Mouse (Mus musculus): ENCODE results near the gene Adgrv1. TPM values are rescaled to one million over a fixed set of nuclear protein-coding genes. Genes with fewer than 3 reads are reported as not detected.

Gene Adgrv1
- polyA plus RNA-seq, 1 experiment: 0.81 TPM

DNA sequence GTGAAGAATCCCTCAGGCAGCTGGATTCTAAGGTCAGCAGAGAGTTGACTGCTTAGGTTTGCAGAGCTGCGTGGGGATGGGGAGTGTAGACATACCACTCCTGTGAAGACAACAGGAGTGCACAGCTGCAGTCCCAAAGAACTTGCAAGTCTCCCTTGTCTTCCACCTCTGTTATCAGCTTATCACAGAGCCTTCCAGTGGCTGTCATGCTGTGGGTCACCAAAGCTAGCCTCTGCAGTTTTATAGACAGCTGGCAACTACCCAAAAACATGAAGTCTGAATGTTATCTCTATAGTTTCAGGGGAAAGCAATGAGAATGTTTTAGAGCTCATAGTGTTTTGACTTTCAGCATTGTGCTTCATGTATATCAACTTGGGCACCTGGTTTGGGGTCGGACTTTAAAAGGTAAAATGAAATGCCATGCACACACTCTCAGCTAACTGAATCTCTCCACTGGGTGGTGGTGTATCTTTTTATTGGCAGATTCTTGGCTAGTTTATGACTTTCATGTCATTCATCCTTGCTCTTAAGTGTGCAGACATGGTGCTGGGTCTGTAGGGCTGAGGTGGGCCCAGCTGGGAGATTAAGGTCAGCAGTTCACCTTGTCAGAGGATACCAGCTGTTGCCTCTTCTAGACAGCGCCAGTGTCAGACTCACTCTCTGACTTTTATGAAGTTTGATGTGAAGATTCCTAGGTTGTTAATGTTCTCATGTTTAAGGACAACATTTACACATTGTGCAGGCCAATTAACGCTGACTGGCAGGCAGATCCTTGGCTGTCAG is 502.0 kb downstream of the Adgrv1 start:
- no peak overlapping the region for H3K27ac ChIP-seq (ENCODE audit: insufficient read depth, low read length)
- TF ChIP-seq CTCF (IDR thresholded peaks at IDR 0.05; ENCODE audit: borderline replicate concordance, insufficient read depth, low read length) (no peak), POLR2A (IDR thresholded peaks at IDR 0.05; ENCODE audit: low read depth, low read length) (no peak)
- H3K4me3 ChIP-seq (ENCODE audit: insufficient read depth, low read length): no peak overlapping the region
- H3K4me1 ChIP-seq (ENCODE audit: control insufficient read depth, insufficient read depth, low read length): no peaks in the 10 kb centered on the region

DNA sequence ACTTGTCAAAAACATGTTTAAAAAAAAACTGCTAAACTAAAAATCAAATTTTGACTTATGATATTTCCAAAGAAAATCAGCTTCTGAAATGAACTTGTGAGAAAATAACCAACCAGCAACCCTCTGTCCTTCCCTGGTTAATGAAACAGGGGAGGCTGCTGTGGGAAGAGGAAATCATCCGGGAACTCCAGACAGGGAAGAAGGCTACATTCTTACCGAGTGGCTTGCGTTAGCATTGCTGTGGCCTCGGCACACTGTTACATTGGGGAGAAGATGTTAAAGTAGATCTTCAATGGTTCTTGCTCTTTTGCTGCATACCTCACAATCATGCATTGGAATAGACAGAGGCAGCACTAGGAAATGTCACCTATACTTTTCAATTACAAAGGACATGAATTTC is 507.1 kb downstream of the Adgrv1 start:
- Histone ChIP-seq H3K27ac (ENCODE audit: insufficient read depth, low read length) (no peak overlapping the region), H3K4me3 (ENCODE audit: insufficient read depth, low read length) (no peak overlapping the region), H3K4me1 (ENCODE audit: control insufficient read depth, insufficient read depth, low read length) (no peaks in the 10 kb centered on the region; the same call in 1 of the 2 replicates)
- TF ChIP-seq POLR2A (IDR thresholded peaks at IDR 0.05; ENCODE audit: low read depth, low read length): no peak
- no peak for TF ChIP-seq CTCF (IDR thresholded peaks at IDR 0.05; ENCODE audit: borderline replicate concordance, insufficient read depth, low read length)

- Histone ChIP-seq H3K4me3 (ENCODE audit: insufficient read depth, low read length) (no peak overlapping the region), H3K27ac (ENCODE audit: insufficient read depth, low read length) (no peak overlapping the region), H3K4me1 (ENCODE audit: control insufficient read depth, insufficient read depth, low read length) (no peaks in the 10 kb centered on the region; the same call in 1 of the 2 replicates)
- TF ChIP-seq CTCF (IDR thresholded peaks at IDR 0.05; ENCODE audit: borderline replicate concordance, insufficient read depth, low read length) (no peak), POLR2A (IDR thresholded peaks at IDR 0.05; ENCODE audit: low read depth, low read length) (no peak)
Measured at GRCm38 (mm10) chr13:81122238-81122637, 510.7 kb downstream of the Adgrv1 start.

DNA sequence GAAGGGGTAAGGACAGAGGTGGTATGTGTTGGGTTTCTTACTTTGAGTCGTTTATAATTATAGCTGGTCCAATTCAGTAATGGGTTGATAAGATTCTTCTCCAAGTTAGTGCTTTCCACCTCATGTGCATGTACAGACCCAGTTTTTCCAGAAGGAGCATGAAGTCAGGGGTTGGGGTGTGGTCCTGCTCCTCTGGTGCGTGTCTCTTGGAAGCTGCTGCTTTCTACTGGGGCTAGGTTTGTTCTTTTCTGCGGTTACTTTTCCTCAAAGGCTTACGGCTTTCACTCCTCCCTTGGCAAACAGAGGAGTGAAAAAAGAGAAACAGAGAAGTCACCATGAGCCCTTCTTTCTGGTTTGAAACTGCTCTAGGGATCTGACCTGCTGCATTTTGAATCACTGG is 522.5 kb downstream of the Adgrv1 start:
- Histone ChIP-seq H3K4me1 (ENCODE audit: control insufficient read depth, insufficient read depth, low read length) (no peaks in the 10 kb centered on the region), H3K4me3 (ENCODE audit: insufficient read depth, low read length) (no peak overlapping the region), H3K27ac (ENCODE audit: insufficient read depth, low read length) (no peak overlapping the region)
- TF ChIP-seq POLR2A (IDR thresholded peaks at IDR 0.05; ENCODE audit: low read depth, low read length) (no peak), CTCF (IDR thresholded peaks at IDR 0.05; ENCODE audit: borderline replicate concordance, insufficient read depth, low read length) (no peak)

GRCm38 (mm10) chr13:81109676-81110075 is 523.3 kb downstream of the Adgrv1 start:
- Histone ChIP-seq H3K27ac (ENCODE audit: insufficient read depth, low read length) (no peak overlapping the region), H3K4me1 (ENCODE audit: control insufficient read depth, insufficient read depth, low read length) (no peaks in the 10 kb centered on the region), H3K4me3 (ENCODE audit: insufficient read depth, low read length) (no peak overlapping the region)
- TF ChIP-seq POLR2A (IDR thresholded peaks at IDR 0.05; ENCODE audit: low read depth, low read length) (no peak), CTCF (IDR thresholded peaks at IDR 0.05; ENCODE audit: borderline replicate concordance, insufficient read depth, low read length) (no peak)

DNA sequence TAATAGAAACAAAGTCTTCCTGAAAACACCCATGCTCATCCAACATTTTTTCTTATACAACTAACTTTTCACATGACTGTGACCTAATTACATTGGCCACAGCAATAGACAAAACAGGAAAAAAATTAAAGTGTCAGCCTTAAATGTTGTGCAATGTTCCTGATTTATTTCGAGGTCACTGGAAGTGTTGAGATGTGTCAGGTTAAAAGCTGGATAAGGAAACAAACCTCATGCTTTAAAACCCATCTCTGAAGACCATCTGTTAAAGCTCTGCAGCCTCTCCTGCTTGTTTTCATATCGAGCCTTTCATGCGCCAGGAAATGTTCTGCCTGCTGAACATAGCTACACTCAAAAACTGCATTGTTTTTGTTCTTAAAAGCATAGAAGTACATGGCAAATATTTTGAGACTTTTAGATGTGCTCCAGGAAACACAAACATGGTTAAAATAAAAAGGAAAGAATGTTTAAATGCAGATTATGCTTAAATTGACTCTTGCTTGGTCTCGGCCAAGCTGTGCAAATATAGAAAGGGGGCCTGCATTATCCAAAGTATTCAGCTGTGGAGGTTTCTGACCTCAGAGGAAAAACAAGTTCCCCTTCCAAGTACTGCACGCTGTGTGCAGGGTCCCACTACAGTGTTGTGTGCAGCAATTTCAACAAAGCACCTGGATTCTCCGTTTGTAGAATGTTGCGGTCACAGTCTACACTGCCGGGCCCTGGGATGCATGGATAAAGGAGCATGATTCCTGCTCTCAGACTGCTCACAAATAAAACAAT is 524.2 kb downstream of the Adgrv1 start:
- H3K27ac ChIP-seq (ENCODE audit: insufficient read depth, low read length): no peak overlapping the region
- H3K4me1 ChIP-seq (ENCODE audit: control insufficient read depth, insufficient read depth, low read length): no peaks in the 10 kb centered on the region
- TF ChIP-seq POLR2A (IDR thresholded peaks at IDR 0.05; ENCODE audit: low read depth, low read length) (no peak), CTCF (IDR thresholded peaks at IDR 0.05; ENCODE audit: borderline replicate concordance, insufficient read depth, low read length) (no peak)
- no peak overlapping the region for H3K4me3 ChIP-seq (ENCODE audit: insufficient read depth, low read length)

GRCm38 (mm10) chr13:81107436-81107835 is 525.5 kb downstream of the Adgrv1 start:
- Histone ChIP-seq H3K4me3 (ENCODE audit: insufficient read depth, low read length) (no peak overlapping the region), H3K4me1 (ENCODE audit: control insufficient read depth, insufficient read depth, low read length) (no peaks in the 10 kb centered on the region), H3K27ac (ENCODE audit: insufficient read depth, low read length) (no peak overlapping the region)
- no peak for TF ChIP-seq CTCF (IDR thresholded peaks at IDR 0.05; ENCODE audit: borderline replicate concordance, insufficient read depth, low read length)
- no peak for TF ChIP-seq POLR2A (IDR thresholded peaks at IDR 0.05; ENCODE audit: low read depth, low read length)

GRCm38 (mm10) chr13:81103794-81104193 is 529.2 kb downstream of the Adgrv1 start:
- TF ChIP-seq CTCF (IDR thresholded peaks at IDR 0.05; ENCODE audit: borderline replicate concordance, insufficient read depth, low read length): no peak
- TF ChIP-seq POLR2A (IDR thresholded peaks at IDR 0.05; ENCODE audit: low read depth, low read length): no peak
- H3K27ac ChIP-seq (ENCODE audit: insufficient read depth, low read length): no peak overlapping the region; the same call in 1 of the 2 replicates
- no peaks in the 10 kb centered on the region for H3K4me1 ChIP-seq (ENCODE audit: control insufficient read depth, insufficient read depth, low read length)
- H3K4me3 ChIP-seq (ENCODE audit: insufficient read depth, low read length): no peak overlapping the region

DNA sequence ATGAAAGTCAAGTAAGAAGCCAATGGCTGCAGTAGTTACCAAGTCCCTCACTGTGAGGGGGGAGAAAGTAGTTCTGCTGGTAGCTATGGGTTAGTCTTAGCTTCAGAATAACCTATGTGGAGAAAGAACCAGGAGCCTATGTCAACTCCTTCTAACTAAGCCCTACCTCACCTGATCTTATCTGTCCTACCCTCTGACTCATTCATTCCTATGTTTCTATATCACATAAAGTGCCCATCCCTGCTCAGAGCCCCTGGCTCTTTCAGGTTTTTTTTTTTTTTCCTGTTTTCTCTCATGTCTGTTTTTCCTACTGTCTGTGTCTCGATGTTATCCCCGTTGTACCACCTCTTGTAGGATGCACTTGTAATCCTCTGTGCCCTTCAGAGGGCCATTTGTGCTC is 536.5 kb downstream of the Adgrv1 start:
- TF ChIP-seq CTCF (IDR thresholded peaks at IDR 0.05; ENCODE audit: borderline replicate concordance, insufficient read depth, low read length) (no peak), POLR2A (IDR thresholded peaks at IDR 0.05; ENCODE audit: low read depth, low read length) (no peak)
- no peak overlapping the region for H3K27ac ChIP-seq (ENCODE audit: insufficient read depth, low read length)
- no peaks in the 10 kb centered on the region for H3K4me1 ChIP-seq (ENCODE audit: control insufficient read depth, insufficient read depth, low read length)
- no peak overlapping the region for H3K4me3 ChIP-seq (ENCODE audit: insufficient read depth, low read length)

GRCm38 (mm10) chr13:81094513-81094912 is 538.4 kb downstream of the Adgrv1 start:
- no peak overlapping the region; the same call in 1 of the 2 replicates for H3K27ac ChIP-seq (ENCODE audit: insufficient read depth, low read length)
- TF ChIP-seq CTCF (IDR thresholded peaks at IDR 0.05; ENCODE audit: borderline replicate concordance, insufficient read depth, low read length) (no peak), POLR2A (IDR thresholded peaks at IDR 0.05; ENCODE audit: low read depth, low read length) (no peak)
- no peaks in the 10 kb centered on the region for H3K4me1 ChIP-seq (ENCODE audit: control insufficient read depth, insufficient read depth, low read length)

More at GRCm38 (mm10) chr13:81094513-81094912, 538.4 kb downstream of the Adgrv1 start:
- no peak overlapping the region for H3K4me3 ChIP-seq (ENCODE audit: insufficient read depth, low read length)

All from embryonic fibroblast, embryonic 13.5 days (primary cell).